Mouse (Mus musculus) layer of hippocampus, adult 9-10 months (tissue): ENCODE data around the gene Hspa1l.

Experiments
- DNase-seq: peaks from one replicate; pipeline ENCODE4 v3.0.0; 2022; ENCODE audit warnings: low spot score

Hspa1l gene

DNA sequence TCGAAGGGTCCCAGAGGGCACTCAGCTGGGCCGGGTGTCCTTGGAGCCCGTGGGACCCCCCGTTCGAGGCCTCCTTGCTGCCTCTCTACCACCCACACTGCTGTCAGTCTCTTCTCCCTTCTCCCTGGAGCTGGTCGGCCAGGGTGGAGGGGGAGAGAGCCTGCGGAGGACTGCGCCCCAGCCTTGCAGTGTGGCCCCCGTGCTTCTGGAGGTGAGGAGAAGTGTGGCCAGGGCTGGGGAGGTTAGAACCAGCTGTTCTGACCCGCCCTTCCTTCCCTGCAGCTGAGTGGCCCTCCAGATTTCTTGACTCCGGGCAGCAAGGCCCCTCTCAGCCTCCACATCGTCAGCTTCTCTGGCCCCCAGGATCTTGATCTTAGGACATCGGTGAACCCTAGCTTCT lies 51.8 kb downstream of the Hspa1l start:
- no peak for DNase-seq

GRCm38 (mm10) chr17:35024691-35025488 lies 52.4 kb downstream of the Hspa1l start:
- DNase-seq = no peak

- DNase-seq = no peak
Measured at GRCm38 (mm10) chr17:35026206-35026605, 53.7 kb downstream of the Hspa1l start.

- no peak for DNase-seq
Measured at GRCm38 (mm10) chr17:35027277-35028068, 55.0 kb downstream of the Hspa1l start, which contains the start of gene Sapcd1. Gene Sapcd1 (minus strand): TSS chr17:35028016.

GRCm38 (mm10) chr17:35028315-35028714 lies 55.8 kb downstream of the Hspa1l start:
- DNase-seq = no peak
